Mouse (Mus musculus) cerebellum, adult 18-20 months (tissue): ENCODE measurements around the gene Limd1.
A peak's percentile ranks its signal among the peaks of the same experiment; 100 is the strongest.

Experiments used
- DNase-seq, 2 experiments: peaks; one replicate each; pipeline ENCODE4 v3.0.0; 2021

Gene Limd1

GRCm38 (mm10) chr9:123483598-123483997, 5.1 kb downstream of the Limd1 start:
- no peak for DNase-seq

GRCm38 (mm10) chr9:123484830-123485229, 6.3 kb downstream of the Limd1 start:
- no peak for DNase-seq

GRCm38 (mm10) chr9:123485561-123485960, 7.1 kb downstream of the Limd1 start:
- no peak for DNase-seq

GRCm38 (mm10) chr9:123486635-123487034, 8.1 kb downstream of the Limd1 start:
- DNase-seq, result no peak

GRCm38 (mm10) chr9:123489073-123489472, 10.6 kb downstream of the Limd1 start:
- DNase-seq, result no peak

GRCm38 (mm10) chr9:123489727-123490343, 11.3 kb downstream of the Limd1 start:
- DNase-seq, result no peak

GRCm38 (mm10) chr9:123490930-123491329, 12.4 kb downstream of the Limd1 start:
- DNase-seq, result no peak

- DNase-seq, result peak in 1 of 2 experiments; percentile 11
Measured at GRCm38 (mm10) chr9:123491917-123492585, 13.5 kb downstream of the Limd1 start.

- DNase-seq, result no peak
Measured at GRCm38 (mm10) chr9:123496665-123497064, 18.2 kb downstream of the Limd1 start.

- no peak for DNase-seq
Measured at GRCm38 (mm10) chr9:123497906-123498305, 19.4 kb downstream of the Limd1 start.

GRCm38 (mm10) chr9:123500480-123500879, 22.0 kb downstream of the Limd1 start:
- DNase-seq, result no peak

- no peak for DNase-seq
Measured at GRCm38 (mm10) chr9:123503171-123503834, 24.8 kb downstream of the Limd1 start.

GRCm38 (mm10) chr9:123504325-123504724, 25.8 kb downstream of the Limd1 start:
- DNase-seq, result peak; percentile 68 to 73

- DNase-seq, result no peak
Measured at GRCm38 (mm10) chr9:123505598-123505997, 27.1 kb downstream of the Limd1 start.

- no peak for DNase-seq
Measured at GRCm38 (mm10) chr9:123506270-123507146, 28.0 kb downstream of the Limd1 start.

- DNase-seq, result no peak
Measured at GRCm38 (mm10) chr9:123507380-123507779, 28.9 kb downstream of the Limd1 start.

GRCm38 (mm10) chr9:123508986-123509385, 30.5 kb downstream of the Limd1 start:
- DNase-seq, result no peak

GRCm38 (mm10) chr9:123509638-123510604, 31.4 kb downstream of the Limd1 start:
- no peak for DNase-seq

- no peak for DNase-seq
Measured at GRCm38 (mm10) chr9:123510926-123511325, 32.4 kb downstream of the Limd1 start.

GRCm38 (mm10) chr9:123512482-123512881, 34.0 kb downstream of the Limd1 start:
- no peak for DNase-seq

- DNase-seq, result no peak
Measured at GRCm38 (mm10) chr9:123515087-123515486, 36.6 kb downstream of the Limd1 start.
